Mouse (Mus musculus) G1E (cell line): ENCODE data around the gene Flt1.

Source experiments
- CTCF ChIP-seq: IDR thresholded peaks from 2 replicates; pipeline ENCODE4 v1.5.1; 2012; ENCODE audit warnings: low read depth, low read length, inconsistent platforms, mixed read lengths
- GATA1 ChIP-seq: IDR thresholded peaks from 2 replicates; pipeline ENCODE4 v1.6.1; 2012; ENCODE audit warnings: borderline replicate concordance, low read length, inconsistent platforms, mixed read lengths
- GATA2 ChIP-seq: IDR thresholded peaks from 2 replicates; pipeline ENCODE4 v1.6.1; 2012; ENCODE audit warnings: low read depth, low read length, inconsistent platforms, borderline replicate concordance
- POLR2AphosphoS5 ChIP-seq: IDR thresholded peaks from 2 replicates; pipeline ENCODE4 v1.6.1; 2012; ENCODE audit warnings: low read depth, low read length, inconsistent platforms; ENCODE audit not compliant: insufficient replicate concordance
- TAL1 ChIP-seq: conservative IDR thresholded peaks from 2 replicates; pipeline ENCODE4 v1.6.1; 2012; ENCODE audit warnings: low read depth, low read length, inconsistent platforms, mixed read lengths

DNA sequence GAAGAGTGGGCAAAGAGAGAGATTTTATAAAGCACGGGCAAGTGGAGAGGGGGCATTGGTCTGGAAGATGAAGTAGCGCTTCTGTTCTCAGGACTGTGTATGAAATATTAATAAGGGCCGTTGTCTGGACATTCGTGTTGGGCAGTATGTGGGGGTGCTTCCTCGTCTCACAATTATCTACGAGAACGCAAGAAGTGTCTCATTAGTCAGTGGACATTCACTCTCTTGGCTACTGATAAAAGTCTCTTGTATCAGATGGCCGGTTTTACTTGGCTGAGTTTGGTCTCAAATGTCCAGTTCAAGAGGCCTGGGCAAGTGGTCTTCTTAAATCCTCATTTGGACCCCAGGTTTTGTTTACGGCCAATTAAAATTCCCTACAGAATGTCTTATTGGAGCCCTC is 60.4 kb downstream of the Flt1 start:
- TF ChIP-seq CTCF (no peak), TAL1 (no peak), POLR2AphosphoS5 (no peak), GATA1 (no peak), GATA2 (no peak)
